Mouse (Mus musculus) embryonic facial prominence, embryonic 10.5 days (tissue): Measurements from ENCODE around the gene Nt5c3. TPM values are rescaled to one million over a fixed set of nuclear protein-coding genes. Genes with fewer than 3 reads are reported as not detected.

Experiments
- DNase-seq: peaks from one replicate; pipeline ENCODE4 v3.0.0-alpha.2; 2017; ENCODE audit warnings: low spot score
- H3K27ac ChIP-seq: fragments of 300-500 bp; sonication (generic); replicated peaks from 2 replicates; pipeline ENCODE4 v1.5.1; 2016; ENCODE audit warnings: mild to moderate bottlenecking
- H3K27me3 ChIP-seq: fragments of 300-500 bp; sonication (generic); replicated peaks from 2 replicates; pipeline ENCODE4 v1.6.1; 2016; ENCODE audit warnings: low read depth, mild to moderate bottlenecking; ENCODE audit not compliant: poor library complexity, severe bottlenecking
- H3K36me3 ChIP-seq: fragments of 300-500 bp; sonication (generic); replicated peaks from 2 replicates; pipeline ENCODE4 v1.6.1; 2016; ENCODE audit warnings: mild to moderate bottlenecking, moderate library complexity
- H3K4me1 ChIP-seq: fragments of 300-500 bp; sonication (generic); 2 replicates; pipeline ENCODE4 v1.6.1; 2016
- H3K4me3 ChIP-seq: fragments of 300-500 bp; sonication (generic); 2 replicates; pipeline ENCODE4 v1.5.1; 2016; ENCODE audit warnings: mild to moderate bottlenecking, moderate library complexity
- H3K9me3 ChIP-seq: fragments of 300-500 bp; sonication (generic); 2 replicates; pipeline ENCODE4 v1.6.1; 2016; ENCODE audit warnings: mild to moderate bottlenecking
- WGBS: fragments of 180-500 bp; shearing (Covaris S2); methylation state at CpG from one replicate; pipeline ENCODE4 v1.1.7; 2016; 5-methylcytosine and 5-hydroxymethylcytosine counted together
- polyA plus RNA-seq: library from polyadenylated mRNA; unstranded; fragments of >200 nt; fragmentation: Nextera tagmentation; extraction: Ambion mirVana; gene quantifications from 2 replicates; pipeline ENCODE4 v1.2.1, GENCODE M21; 2016

Gene Nt5c3
- polyA plus RNA-seq, 1 experiment from 2014 or later, result 57.4 TPM

- H3K27ac ChIP-seq, result no peak overlapping the region
- no peaks in the 10 kb centered on the region for H3K27me3 ChIP-seq
- 84% methylated on average over 2 of the region's 2 CpGs for WGBS
- H3K4me1 ChIP-seq, result no peaks in the 10 kb centered on the region
- no peak overlapping the region for H3K4me3 ChIP-seq
- DNase-seq, result no peak
- 0 out of 2 replicates have a peak, but pooled peaks cover 4% of the 10 kb centered on the region for H3K9me3 ChIP-seq
- H3K36me3 ChIP-seq, result 0 out of 2 replicates have a peak, but pooled peaks cover 4% of the 10 kb centered on the region
Observed at GRCm38 (mm10) chr6:56916279-56916678, 7.5 kb downstream of the Nt5c3 start.

GRCm38 (mm10) chr6:56913092-56913858 is 10.5 kb downstream of the Nt5c3 start:
- no peak for DNase-seq
- Histone ChIP-seq H3K36me3 (0 out of 2 replicates have a peak, but pooled peaks cover 4% of the 10 kb centered on the region), H3K27ac (no peak overlapping the region), H3K4me3 (no peak overlapping the region), H3K9me3 (0 out of 2 replicates have a peak, but pooled peaks cover 4% of the 10 kb centered on the region), H3K4me1 (no peaks in the 10 kb centered on the region), H3K27me3 (no peaks in the 10 kb centered on the region)
- 87% methylated on average over 2 of the region's 2 CpGs for WGBS

- 0 out of 2 replicates have a peak, but pooled peaks cover 4% of the 10 kb centered on the region for H3K9me3 ChIP-seq
- no peak for DNase-seq
- 89% methylated on average over 2 of the region's 2 CpGs for WGBS
Observed at GRCm38 (mm10) chr6:56910910-56911309, 12.8 kb downstream of the Nt5c3 start.

GRCm38 (mm10) chr6:56908912-56909311 is 14.8 kb downstream of the Nt5c3 start:
- Histone ChIP-seq H3K36me3 (no peaks in the 10 kb centered on the region), H3K27ac (no peak overlapping the region), H3K4me1 (peaks cover 2% of the 10 kb centered on the region), H3K27me3 (no peaks in the 10 kb centered on the region), H3K9me3 (no peaks in the 10 kb centered on the region), H3K4me3 (no peak overlapping the region)
- 10% methylated on average over 4 of the region's 4 CpGs for WGBS
- peak; percentile 47 for DNase-seq

More at GRCm38 (mm10) chr6:56910910-56911309, 12.8 kb downstream of the Nt5c3 start:
- Histone ChIP-seq H3K36me3 (0 out of 2 replicates have a peak, but pooled peaks cover 4% of the 10 kb centered on the region), H3K4me3 (no peak overlapping the region), H3K27ac (no peak overlapping the region), H3K27me3 (no peaks in the 10 kb centered on the region), H3K4me1 (no peaks in the 10 kb centered on the region)

- 92% methylated on average over 2 of the region's 2 CpGs for WGBS
- no peak for DNase-seq
- no peaks in the 10 kb centered on the region for H3K9me3 ChIP-seq
- H3K4me1 ChIP-seq, result peaks cover 5% of the 10 kb centered on the region
- no peaks in the 10 kb centered on the region for H3K36me3 ChIP-seq
- H3K27ac ChIP-seq, result no peak overlapping the region
- H3K4me3 ChIP-seq, result no peak overlapping the region
- no peaks in the 10 kb centered on the region for H3K27me3 ChIP-seq
Observed at GRCm38 (mm10) chr6:56908397-56908796, 15.3 kb downstream of the Nt5c3 start.

GRCm38 (mm10) chr6:56907973-56908372 is 15.8 kb downstream of the Nt5c3 start:
- Histone ChIP-seq H3K4me1 (peaks cover 5% of the 10 kb centered on the region), H3K36me3 (no peaks in the 10 kb centered on the region), H3K27me3 (no peaks in the 10 kb centered on the region), H3K4me3 (no peak overlapping the region), H3K27ac (no peak overlapping the region), H3K9me3 (no peaks in the 10 kb centered on the region)
- no peak for DNase-seq
- 90% methylated on average over 3 of the region's 3 CpGs for WGBS

GRCm38 (mm10) chr6:56906121-56906846 is 17.4 kb downstream of the Nt5c3 start:
- no peak for DNase-seq
- H3K36me3 ChIP-seq, result no peaks in the 10 kb centered on the region
- H3K4me1 ChIP-seq, result peaks cover 10% of the 10 kb centered on the region
- WGBS, result 82% methylated on average over 8 of the region's 8 CpGs
- H3K9me3 ChIP-seq, result no peaks in the 10 kb centered on the region
- no peak overlapping the region for H3K27ac ChIP-seq
- no peaks in the 10 kb centered on the region for H3K27me3 ChIP-seq
- H3K4me3 ChIP-seq, result no peak overlapping the region

GRCm38 (mm10) chr6:56905486-56905885 is 18.2 kb downstream of the Nt5c3 start:
- WGBS, result 95% methylated on average over 5 of the region's 5 CpGs
- no peak for DNase-seq
- Histone ChIP-seq H3K27ac (no peak overlapping the region), H3K36me3 (no peaks in the 10 kb centered on the region), H3K27me3 (no peaks in the 10 kb centered on the region), H3K4me3 (no peak overlapping the region), H3K4me1 (peaks cover 10% of the 10 kb centered on the region), H3K9me3 (no peaks in the 10 kb centered on the region)

- H3K36me3 ChIP-seq, result no peaks in the 10 kb centered on the region
- H3K9me3 ChIP-seq, result no peaks in the 10 kb centered on the region
- no peak for DNase-seq
- WGBS, result 86% methylated on average over 2 of the region's 2 CpGs
- no peak overlapping the region for H3K4me3 ChIP-seq
- peaks cover 10% of the 10 kb centered on the region for H3K4me1 ChIP-seq
- H3K27me3 ChIP-seq, result no peaks in the 10 kb centered on the region
- no peak overlapping the region for H3K27ac ChIP-seq
Observed at GRCm38 (mm10) chr6:56904982-56905381, 18.8 kb downstream of the Nt5c3 start.

- Histone ChIP-seq H3K27ac (no peak overlapping the region), H3K9me3 (no peaks in the 10 kb centered on the region), H3K4me1 (peaks cover 10% of the 10 kb centered on the region), H3K36me3 (no peaks in the 10 kb centered on the region), H3K4me3 (no peak overlapping the region), H3K27me3 (no peaks in the 10 kb centered on the region)
- whole genome bisulfite sequencing, result 94% methylated on average over 1 of the region's 1 CpGs
- no peak for DNase-seq
Observed at GRCm38 (mm10) chr6:56904330-56904729, 19.4 kb downstream of the Nt5c3 start.

GRCm38 (mm10) chr6:56903831-56904230 is 19.9 kb downstream of the Nt5c3 start:
- DNase-seq, result no peak
- Histone ChIP-seq H3K27ac (no peak overlapping the region), H3K4me1 (peaks cover 10% of the 10 kb centered on the region), H3K36me3 (no peaks in the 10 kb centered on the region), H3K4me3 (no peak overlapping the region), H3K27me3 (no peaks in the 10 kb centered on the region), H3K9me3 (no peaks in the 10 kb centered on the region)
- 64% methylated on average over 6 of the region's 6 CpGs for WGBS

GRCm38 (mm10) chr6:56902606-56903520 is 20.9 kb downstream of the Nt5c3 start:
- no peaks in the 10 kb centered on the region for H3K27me3 ChIP-seq
- H3K4me1 ChIP-seq, result peaks cover 10% of the 10 kb centered on the region
- H3K36me3 ChIP-seq, result no peaks in the 10 kb centered on the region
- H3K27ac ChIP-seq, result no peak overlapping the region
- H3K9me3 ChIP-seq, result no peaks in the 10 kb centered on the region
- 79% methylated on average over 7 of the region's 7 CpGs for WGBS
- H3K4me3 ChIP-seq, result no peak overlapping the region
- DNase-seq, result no peak
